Mouse (Mus musculus) frontal cortex, postnatal 14 days (tissue): Measurements from ENCODE around the gene Scg3.
"Not testable (repeated sequence)": the region's sequence is repeated elsewhere in the genome, so short reads cannot be mapped to it uniquely, and the experiment has no call there.

Source experiments
- DNase-seq, 2 experiments: peaks; one replicate each; pipeline ENCODE4 v3.0.0; 2022; ENCODE audit warnings: low spot score in 2 of 2

Scg3 gene

DNA sequence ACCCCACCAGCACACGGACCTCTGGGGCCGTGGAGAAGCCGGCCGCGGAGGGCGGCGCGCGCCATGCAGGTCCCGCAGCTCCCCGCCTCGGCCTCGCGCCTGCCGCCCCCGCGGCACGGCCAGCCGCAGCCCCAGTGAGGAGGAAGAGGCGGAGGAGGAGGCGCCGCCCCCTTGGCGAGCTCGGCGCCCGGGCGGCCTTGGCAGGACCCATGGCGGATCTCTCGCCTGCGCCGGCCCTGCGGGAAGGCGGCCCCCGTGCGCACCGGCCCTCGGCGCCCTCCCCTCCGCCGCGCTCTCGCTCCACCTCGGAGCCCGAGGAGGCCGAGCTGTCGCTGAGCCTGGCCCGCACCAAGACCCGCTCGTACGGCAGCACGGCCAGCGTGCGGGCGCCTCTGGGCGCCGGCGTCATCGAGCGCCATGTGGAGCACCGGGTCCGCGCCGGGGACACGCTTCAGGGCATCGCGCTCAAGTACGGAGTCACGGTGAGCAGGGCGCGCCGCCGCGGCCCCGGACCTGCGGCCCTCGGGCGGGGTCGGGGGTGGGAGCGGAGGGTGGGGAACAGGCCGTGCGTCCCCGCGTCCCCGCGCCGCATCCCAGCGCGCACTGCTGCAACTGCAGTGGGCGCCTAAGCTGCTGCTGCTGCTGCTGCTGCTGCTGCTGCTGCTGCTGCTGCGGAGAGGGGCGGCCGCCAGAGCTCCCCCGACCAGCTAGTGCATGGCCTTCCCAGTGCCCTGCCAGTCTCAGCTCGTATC lies 58.1 kb downstream of the Scg3 start, which contains the start of gene Lysmd2:
TSS of gene Lysmd2 (plus strand) at position 186 of the 752 bp plus-strand sequence.
- DNase-seq = peak; percentile 33 to 47

DNA sequence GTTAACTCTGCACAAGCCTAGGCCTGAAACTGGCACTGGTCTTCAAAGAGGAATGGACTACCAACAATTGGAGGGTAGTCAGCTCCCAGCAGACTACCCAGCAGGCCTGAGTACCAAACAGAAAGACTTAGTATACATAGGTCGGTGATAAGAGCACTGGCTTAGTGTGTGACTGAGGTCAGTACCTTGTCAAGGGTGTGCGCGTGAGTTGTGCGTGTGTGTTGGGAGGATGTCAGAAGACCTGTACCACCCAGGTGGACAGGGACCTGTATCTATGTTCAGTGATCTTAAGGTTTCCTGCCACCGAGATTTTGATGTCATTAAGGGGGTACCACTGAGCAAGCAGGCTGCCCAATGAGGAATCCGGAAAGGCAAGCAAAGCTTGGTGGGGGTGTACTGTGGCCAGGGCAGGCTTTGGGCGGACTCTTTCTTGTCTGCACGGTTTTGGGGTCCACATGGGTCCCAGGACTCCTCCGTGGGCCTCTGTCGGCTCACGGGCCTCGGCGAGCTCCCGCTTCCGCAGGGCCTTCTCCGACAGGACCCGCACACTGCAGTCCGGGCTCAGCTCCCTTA lies 58.8 kb downstream of the Scg3 start:
- DNase-seq = no peak

DNA sequence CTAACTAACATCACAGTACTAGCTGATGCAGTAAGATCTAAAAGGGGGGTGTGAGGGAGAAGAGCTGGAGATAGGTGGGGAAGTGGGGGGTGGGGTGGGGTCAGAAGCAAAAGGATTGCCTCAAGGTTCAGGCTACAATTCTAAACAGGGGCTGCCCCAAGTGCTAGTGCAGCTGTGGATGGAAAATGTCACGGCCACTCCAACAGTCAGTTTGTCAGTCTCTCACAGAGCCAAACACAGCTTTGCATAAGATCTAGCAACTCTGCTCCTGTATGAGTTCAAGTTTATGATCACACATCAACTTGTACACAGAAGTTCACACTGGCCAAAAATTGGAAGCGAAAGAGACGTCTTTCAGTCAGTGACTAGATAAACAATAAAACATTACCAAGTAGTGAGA lies 62.4 kb downstream of the Scg3 start:
- DNase-seq = no peak

DNA sequence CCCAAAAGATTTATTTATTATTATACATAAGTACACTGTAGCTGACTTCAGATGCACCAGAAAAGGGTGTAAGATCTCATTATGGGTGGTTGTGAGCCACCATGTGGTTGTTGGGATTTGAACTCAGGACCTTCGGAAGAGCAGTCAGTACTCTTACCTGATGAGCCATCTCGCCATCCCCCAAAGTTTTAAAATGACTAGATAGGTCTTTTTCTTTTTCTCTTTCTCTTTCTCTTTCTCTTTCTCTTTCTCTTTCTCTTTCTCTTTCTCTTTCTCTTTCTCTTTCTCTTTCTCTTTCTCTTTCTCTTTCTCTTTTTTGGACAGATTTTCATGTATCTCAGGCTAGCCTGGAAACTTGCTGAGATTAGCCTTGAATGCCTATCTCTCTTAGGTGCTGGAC lies 64.1 kb downstream of the Scg3 start:
- DNase-seq = not testable (repeated sequence)

DNA sequence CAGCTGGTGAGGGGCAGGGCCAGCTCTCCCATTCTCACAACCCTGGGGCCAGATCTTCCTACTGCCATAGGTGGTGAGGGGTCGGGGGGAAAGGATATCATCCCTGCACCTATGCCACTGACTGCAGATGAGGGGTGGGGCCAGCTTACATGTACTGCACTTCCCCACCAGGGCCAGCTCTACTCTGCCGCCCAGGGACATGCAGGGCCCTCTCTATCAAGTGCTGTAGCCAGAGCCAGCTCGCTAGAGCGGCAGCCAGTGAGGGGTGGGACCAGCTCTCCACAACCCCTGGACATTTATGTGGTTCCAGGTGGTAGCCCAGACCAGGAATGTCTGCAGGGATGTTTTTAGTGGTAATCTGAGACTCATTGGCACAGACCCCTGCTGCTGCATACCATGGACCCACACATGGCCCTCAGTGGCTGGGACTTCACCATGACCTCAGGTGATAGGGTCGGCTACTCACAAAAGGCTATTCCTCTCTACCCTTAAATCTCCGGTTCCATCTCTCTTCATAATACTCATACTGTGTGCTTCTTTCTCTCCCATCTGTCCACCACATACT lies 64.9 kb downstream of the Scg3 start:
- DNase-seq = no peak

DNA sequence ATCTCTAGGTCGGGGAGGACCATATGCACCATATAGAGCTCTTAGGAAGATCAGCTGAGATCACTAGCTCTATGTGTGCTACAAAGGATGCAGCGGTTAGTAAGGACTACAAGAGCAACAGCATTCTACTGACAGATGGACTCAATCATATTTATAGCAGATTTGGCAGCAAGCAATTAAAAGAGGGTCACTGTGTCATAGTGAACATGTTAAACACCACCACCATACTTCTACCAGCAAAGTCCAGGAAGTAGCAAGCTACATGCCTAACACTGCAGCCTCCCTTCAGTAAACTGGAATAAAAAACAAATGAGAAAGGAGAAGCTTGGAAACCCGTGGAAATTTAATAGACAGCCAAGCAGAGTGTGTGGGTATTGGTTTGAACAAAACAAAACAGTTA lies 67.3 kb downstream of the Scg3 start:
- DNase-seq = no peak

DNA sequence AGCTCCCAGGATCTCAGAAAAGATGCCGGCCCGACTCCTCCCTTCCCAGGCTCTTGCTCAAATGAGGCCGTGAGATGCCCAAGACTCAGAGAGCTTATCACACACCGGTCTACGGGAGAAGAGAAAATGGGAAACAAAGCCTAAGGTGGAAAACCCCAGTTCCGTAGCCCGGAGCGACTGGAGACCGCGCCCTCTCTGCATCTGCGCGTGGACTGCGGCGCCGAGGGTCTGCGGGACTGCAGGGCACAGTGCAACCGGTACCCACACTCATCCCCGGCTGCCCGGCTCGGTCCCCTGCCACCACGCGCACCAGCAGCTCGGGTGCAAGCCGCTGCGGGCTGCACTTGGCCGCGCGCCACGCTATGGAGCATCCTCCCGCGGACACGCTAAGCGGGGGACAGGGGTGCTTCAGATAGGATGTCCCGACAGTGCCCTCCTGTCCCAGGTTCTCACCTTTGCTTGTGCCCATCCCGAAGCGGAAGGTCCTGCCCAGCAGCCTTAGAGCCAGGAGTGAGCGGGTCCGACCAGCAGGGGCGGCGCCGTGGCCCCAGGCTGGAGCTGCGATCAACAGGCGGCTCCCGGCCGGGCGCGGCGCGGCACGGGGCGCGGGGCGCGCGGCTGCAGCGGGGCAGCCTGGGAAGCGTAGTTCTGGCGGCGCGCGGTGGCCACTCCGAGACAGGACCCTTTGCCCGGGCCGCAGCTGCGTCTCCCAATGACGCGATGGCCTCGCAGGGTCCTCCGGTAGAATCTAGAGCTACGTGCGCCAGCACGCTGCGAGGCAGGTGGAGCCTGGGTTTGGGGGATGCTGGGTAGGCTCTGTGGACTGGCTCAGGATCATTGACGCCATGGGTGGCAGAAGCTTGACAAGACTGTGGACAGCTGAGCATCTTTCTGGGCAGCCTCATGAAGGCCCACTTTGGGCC lies 73.0 kb downstream of the Scg3 start, which contains the start of gene Tmod2:
TSS of gene Tmod2 (minus strand) at position 755 of the 923 bp plus-strand sequence.
- peak; percentile 71 to 72 for DNase-seq

DNA sequence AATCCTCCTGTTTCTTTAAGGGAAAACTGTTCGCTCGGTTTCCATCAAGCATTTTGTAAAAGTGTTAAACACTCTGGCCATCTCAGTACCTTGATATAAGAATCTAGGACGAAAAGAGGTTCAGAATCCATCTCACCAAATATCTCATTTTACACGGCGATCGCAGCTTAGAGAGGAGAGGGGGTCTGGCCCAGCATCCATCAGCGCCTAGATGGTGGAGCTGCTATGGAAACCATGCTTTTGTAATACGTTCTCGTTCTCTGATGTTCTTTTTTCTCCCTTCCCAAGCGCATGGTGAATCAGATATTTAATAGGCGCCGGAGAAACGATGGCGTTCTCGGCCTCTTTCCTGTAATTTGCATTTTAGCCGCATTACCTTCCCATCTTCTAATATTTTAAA lies 73.9 kb downstream of the Scg3 start:
- no peak for DNase-seq

DNA sequence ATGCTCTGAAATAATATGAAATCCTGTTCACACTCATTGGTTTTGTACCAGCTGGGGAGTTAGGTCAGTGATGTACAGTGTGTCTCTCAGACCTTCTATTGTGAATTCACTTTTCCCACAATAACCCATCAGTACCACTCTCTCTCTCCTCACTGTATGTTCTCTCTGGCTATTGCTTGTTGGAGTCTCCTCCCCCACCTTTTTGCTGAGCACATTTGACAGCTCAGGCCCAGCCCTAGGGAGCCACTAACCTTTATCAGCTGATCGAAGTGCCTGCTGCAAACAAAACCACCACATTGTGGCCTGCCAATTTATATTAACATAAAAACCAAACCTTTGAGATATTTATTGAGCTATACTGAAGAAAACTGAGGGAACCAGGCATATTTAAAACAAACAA lies 74.4 kb downstream of the Scg3 start:
- no peak for DNase-seq

DNA sequence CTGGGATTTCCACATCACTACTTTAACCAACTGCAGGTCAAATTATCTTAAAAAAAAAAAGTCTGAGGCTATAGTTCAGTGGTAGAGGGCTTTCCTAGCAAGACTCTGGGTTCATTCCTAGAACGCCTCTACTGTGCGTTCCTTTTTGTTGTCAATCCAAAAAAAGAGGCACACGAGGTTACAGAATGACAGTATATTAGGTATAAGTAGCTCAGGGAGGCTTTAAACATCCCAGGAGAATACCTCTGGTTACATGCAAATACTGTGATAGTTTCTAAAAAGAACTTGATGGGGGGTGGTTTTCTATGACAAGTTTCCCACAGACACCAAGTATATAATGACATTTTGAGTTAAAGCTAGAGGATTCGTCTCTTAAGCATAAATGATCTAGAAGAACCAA lies 76.4 kb downstream of the Scg3 start:
- no peak for DNase-seq

DNA sequence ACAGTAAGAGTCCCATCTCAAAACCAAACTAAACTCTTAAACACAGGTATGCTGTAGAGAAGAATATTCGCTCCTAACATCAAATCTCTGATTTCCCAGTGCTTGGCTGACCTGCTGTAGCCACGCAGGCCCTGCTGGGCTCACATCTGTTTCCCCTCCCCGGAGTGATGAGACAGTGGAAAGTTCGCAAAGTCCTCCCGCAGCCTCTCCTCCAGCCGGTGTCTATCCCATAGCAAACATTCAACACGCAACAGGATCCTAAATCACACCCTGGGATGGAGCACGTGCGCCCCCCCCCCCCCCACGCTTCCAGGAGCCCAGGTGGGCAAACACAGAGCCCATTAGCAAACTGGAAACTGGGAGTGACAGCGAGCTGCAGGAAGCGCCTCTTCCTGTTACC lies 82.3 kb downstream of the Scg3 start:
- DNase-seq = no peak

DNA sequence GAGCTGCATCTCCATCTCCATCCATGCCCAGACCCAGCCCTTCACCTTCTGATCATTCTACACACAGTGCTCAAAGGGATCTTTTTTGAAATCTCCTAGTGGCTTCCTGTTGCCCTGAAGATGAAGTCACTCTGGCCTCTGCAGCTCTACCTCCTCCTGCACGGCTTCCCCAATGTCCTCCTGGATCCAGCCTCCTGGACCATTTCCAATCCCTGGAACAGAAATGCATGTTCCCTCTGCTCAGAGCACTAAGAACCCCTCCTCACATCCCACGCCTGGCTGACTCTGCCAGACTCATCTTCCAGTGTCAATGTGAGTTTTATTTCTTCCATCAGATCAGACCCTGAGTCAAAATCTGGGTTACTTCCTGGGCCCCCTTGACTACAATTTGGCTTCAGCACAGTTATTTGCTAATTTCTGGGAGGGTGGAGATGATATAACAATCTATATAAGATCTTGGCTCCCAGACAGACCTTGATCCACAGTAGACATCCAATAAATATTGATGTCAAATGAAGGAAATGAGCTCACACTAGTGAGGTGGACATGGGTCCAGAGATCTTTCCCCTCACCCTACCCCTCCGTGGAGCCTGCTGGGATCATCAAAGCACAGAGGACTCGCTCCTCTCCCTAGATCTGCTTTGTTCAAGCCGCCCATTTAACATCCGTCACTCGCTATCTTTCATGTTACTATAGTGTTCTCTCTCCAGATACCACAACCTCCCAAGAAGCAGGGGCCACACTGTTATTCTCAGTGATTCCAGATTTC lies 83.5 kb downstream of the Scg3 start:
- no peak for DNase-seq

DNA sequence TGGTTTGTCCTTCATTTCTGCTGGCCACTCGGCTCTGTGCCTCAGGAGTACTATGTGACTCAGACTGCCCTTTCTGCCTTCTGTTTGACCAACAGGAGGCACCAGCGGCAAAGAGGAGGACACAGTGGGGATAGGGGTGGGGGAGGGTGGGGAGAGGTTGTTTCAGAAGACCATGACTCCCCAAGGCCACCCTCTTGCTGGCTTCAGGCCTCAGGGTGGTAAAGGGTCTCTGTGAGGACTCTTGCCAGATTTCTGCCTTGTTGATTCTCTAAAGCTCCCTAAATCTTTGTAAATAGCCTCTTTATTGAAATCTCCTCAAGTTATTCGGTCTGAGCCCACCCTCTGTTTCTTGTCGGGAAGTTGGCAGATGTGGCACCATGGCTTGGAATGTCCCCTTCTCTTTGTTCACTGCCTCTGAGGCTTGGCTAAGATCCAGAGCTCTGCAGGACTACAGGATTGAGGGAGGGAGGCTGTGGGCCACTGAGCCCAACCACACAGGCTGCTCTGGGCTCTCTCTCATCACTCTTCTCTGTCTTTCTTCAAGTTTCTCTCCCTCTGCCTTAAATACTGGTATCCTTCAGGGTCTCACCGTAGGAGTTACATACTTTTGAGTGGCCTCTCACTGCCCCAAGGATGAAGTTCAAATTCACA lies 84.5 kb downstream of the Scg3 start:
- peak; percentile 37 to 56 for DNase-seq

DNA sequence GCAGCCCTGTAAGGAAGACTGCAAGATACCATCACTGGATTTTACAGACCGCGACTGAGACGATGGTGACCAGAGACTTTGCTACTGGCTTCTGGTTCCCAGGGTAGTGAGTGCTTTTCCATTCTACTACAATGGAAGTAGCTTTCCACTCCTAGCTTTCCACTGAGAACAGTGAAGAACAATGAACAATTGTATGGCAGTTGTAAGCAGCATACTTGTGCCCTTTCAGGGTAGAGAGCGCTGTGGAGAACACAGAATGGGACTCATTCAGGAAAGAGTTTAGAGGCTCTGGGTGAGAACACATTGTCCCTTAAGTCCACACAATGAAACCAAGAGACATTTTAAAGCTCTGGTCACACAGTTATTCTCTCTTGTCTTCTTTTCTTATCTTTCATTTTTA lies 86.3 kb downstream of the Scg3 start:
- DNase-seq = no peak

DNA sequence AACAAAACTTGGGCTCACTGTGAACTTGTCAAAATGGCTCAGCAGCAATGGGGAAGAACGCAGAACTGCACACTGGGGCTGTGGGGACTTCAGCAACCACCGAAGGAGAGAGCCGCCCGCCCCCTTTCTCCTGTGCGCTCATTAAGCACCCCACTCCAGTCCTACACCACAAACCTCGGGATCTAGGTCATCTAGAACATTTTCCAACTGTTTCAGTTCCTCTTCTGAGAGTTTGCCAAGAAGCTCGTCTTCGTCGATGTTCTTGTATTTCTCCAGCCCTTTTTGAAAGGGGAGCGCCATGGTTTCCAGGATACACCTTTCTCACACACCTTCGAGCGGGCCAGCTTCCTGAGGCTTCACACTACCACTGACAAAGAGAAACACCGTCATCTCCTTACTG lies 86.8 kb downstream of the Scg3 start:
- DNase-seq = no peak

DNA sequence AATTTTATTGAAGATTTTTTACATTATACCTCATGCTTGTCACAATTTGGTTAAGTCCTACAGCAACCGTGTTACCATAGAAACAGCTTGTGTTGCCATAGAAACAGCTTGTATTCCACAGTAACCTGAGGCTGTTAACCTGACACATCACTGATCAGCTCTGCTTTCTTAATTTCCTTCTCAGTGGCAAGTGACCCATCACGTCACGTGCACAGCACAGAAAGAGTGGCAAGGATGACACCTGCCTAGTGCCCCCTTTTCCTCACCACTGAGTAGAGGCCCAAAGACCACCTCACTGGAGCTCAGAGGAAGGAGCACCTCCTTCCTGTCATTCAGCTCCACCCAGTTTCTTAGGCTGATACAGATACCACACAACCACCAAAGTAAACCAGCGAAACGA lies 90.4 kb downstream of the Scg3 start:
- DNase-seq = no peak
